Mouse (Mus musculus): ENCODE measurements around the gene Adam8. TPM values are rescaled to one million over a fixed set of nuclear protein-coding genes. Genes with fewer than 3 reads are reported as not detected.

The Adam8 gene
- total RNA-seq (2021): 1 to 10 TPM; 1.8 to 2.0 TPM
- long read RNA-seq, experiment 1, partial matches to known transcripts: 0 of 1 reads
- long read RNA-seq, experiment 1, other reads (novel, unspliced or antisense): 0 of 1 reads
- long read RNA-seq, experiment 2, partial matches to known transcripts: 1 of 1 reads
- long read RNA-seq, experiment 2, other reads (novel, unspliced or antisense): 0 of 1 reads

DNA sequence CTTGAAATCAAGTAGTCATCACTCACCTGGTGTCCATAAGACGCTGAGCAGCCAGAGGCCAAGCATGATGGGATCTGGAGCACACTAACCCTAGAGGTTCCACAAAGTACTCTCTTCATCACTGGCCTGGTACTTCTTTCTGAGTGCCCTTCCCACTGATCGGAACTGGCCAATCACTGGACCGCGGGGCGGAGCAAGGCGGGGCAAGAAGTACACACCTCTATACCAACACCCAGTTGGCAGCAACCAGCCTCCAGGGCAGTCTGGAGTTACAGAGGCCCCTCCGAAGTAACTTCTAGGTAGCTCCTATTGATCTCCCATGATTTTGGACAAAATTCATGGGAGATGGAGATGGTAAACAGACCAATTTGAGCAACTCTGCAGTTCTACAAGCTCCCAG, at the start of gene Adam8:
Adam8 (minus strand) TSS at position 157 of the 400 bp plus-strand sequence.
- no peak for DNase-seq (ENCODE audit: low spot score in 2 of 2)

DNA sequence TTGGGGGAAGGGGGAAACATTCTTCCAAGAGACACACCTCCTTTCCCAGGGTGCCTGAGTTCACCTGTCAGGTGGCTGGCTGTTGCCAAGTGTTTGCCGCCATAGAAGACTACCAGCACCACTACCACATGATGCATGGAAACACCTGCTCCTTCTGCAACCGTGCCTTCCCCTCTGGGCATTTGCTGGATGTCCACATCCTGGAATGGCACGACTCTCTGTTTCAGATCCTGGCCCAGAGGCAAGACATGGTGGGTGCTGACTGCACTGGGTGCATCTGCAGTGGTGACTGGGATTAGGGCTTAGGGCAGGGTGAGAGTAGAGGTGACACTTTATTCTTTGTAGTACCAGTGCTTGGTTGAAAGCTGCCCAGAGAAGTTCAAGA, 44.8 kb upstream of the Adam8 start:
- DNase-seq (ENCODE audit: low spot score in 2 of 2): no peak

DNA sequence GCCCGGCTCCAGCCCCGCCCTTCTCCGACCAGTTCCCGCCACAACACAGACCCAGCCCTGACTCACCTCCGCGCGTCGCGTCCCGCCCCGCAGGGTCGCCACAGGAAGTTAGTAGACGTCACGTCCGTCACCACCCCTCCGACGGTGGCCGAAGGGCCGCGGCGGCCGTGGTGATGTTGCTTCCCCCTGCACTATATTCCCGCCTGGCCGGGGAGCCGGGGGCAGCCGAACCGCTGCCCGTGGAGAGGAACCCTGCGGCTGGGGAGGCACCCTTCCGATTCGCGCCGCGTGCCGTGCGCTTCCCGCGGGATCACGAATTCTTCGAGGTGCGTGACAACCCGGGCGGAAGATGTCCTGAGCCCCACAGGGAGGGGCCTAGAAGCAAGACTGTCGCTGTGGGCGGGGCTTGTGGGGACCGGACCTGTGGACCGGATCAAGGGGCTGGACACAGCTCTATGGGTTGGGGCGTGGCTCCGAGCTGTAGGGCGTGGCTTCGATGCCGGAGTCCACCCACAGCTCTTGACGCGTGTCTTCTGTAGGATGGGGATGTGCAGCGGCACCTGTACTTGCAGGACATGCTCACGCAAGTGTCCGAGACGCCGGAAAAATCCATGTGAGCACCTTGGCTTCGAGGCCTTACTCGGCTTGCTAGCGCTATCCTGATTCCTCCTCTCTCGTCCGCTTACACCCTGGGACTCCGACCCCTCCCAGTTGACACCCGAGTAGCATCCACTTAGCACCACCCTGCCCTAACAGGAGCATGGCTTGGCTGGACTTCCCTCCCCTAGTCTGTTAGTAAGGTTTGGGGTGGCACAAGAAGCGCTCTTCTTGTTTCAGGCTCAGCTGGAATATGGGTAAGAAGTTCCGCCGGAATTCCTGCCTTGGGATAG, 44.2 kb upstream of the Adam8 start, which contains the start of the genes Zfp511 and Tubgcp2:
Zfp511 (plus strand) TSS at position 111 of the 890 bp plus-strand sequence.
Tubgcp2 (minus strand) TSS at position 389 of the 890 bp plus-strand sequence.
- DNase-seq (ENCODE audit: low spot score in 2 of 2): peak; percentile 85 to 95

- no peak for DNase-seq (ENCODE audit: low spot score in 2 of 2)
These were observed 43.1 kb upstream of the Adam8 start for GRCm38 (mm10) chr7:140035456-140035855.

GRCm38 (mm10) chr7:140033386-140033785, 41.0 kb upstream of the Adam8 start:
- DNase-seq (ENCODE audit: low spot score in 2 of 2): no peak

GRCm38 (mm10) chr7:140032366-140032765, 40.0 kb upstream of the Adam8 start:
- DNase-seq (ENCODE audit: low spot score in 2 of 2): no peak

- DNase-seq (ENCODE audit: low spot score in 2 of 2): no peak
These were observed 39.4 kb upstream of the Adam8 start for GRCm38 (mm10) chr7:140031771-140032170.

DNA sequence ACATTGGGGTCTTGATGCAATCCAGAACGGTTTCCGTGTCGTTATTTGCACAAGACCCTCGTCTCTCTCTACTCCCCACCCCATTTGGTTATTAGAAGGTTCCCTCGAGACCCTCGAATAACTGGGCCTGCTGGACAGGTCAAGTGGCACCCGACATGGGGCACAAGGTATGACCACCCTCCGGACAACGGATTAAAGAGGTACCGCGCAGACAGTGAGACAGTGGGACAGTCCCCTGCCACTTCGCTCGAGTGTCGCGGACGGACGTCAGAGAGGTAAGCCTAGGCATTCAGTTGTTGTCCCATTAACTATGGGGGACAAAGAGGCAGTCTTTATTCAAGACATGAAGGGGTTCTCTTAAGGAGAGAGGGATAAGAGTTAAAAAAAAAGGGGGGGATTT, 19.0 kb upstream of the Adam8 start:
- DNase-seq (ENCODE audit: low spot score in 2 of 2): no peak

DNA sequence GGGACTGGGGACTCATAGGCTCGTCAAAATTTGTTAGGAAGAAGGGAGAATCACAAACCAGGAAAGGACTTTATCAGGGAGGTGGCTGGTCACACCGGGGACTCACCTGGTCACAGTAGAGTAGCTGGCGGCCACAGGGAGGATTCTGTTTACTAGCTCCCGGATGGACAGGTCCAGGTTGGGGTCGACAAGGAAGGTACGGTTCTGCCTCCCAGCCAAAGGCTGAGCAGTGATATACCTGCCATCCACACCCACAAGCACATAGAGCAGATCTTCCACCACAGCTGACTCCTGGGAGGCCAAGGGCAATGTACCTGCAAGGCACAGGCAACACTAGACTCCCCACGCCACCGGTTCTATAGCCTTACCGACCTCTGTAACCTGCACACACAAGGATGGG, 15.4 kb upstream of the Adam8 start:
- DNase-seq (ENCODE audit: low spot score in 2 of 2): no peak

DNA sequence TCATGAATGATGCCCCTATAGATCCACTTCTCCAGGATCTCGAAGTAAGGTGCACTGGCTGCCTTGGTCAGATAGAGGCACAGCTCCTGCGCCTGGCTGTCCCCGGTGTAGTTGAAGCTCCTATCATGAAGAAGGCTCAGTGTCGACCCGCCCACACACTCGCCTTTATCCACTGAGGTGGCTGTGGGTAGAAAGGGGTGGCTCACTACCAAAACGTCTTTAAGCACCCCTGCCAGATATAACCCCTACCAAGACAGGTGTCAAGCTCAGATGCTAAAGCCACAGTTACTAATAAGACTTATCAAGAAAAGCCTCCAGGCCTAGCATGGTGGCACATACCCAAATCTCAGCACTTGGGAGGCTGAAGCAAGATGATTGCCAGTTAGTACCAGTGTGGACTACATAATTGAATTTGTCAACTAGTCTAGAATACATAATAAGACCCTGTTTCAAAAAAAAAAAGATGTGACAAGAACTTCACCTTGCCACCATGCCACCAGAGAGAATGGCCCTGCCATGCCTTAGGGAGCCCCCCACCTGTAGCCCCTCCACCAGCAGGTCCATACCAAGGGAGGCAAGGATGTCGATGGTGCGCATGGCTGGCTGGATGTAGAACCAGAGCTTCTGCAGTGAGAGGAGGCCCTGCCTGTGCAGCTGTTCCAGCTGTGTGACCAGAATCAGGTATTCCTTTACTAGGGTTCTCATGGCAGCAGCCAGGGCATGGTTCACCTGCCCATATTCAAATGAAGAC, 14.7 kb upstream of the Adam8 start:
- DNase-seq (ENCODE audit: low spot score in 2 of 2): no peak

DNA sequence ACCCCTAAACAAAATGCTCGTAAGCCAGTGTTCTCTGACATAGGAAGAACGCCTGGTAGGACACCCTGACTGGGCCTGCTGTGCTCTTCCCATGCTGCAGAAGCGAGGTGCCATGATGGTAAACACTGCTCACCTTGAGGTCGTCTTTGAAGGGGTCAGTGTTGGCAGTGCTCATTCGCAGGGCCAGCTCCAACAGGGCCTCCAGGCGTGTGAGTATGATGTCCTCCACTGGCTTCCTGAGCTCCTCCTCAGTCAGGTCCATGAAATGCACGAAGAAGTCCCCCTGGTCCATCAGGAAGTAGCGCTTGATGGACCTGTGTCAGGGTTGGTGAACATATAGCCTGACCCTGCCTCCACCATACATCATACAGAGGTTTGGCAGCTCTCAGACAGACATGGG, 12.3 kb upstream of the Adam8 start:
- DNase-seq (ENCODE audit: low spot score in 2 of 2): no peak

DNA sequence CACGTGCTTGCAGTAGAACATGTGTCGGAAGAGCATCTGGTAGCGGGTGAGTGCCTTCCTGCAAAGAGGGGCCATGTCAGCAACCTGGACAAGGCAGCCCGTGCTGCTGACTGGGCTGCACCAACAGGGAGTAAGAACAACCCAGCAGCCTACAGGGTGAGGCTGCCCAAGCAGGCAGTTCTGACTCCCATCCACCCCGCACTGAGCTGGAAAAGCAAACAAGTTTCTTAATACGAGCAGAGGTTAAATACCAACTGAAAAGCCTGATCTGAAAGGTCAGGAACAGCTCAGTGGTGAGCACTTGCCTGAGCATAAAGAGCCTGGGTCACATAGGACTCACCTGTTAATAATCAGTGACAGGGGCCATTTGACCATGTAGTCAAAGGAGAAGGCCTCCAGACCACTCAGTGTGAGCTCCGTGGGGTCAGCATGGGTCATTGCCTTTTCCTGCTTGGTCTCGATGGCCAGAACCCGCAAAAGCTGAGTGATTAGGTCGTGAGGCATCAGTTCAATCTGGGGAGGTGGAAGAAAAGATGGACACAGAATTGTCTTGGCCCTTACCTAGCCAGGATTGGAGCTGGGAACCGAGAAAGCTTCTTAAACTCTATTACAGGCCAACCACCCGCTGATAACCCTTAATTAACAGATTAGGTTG, 8.9 kb upstream of the Adam8 start:
- DNase-seq (ENCODE audit: low spot score in 2 of 2): no peak

DNA sequence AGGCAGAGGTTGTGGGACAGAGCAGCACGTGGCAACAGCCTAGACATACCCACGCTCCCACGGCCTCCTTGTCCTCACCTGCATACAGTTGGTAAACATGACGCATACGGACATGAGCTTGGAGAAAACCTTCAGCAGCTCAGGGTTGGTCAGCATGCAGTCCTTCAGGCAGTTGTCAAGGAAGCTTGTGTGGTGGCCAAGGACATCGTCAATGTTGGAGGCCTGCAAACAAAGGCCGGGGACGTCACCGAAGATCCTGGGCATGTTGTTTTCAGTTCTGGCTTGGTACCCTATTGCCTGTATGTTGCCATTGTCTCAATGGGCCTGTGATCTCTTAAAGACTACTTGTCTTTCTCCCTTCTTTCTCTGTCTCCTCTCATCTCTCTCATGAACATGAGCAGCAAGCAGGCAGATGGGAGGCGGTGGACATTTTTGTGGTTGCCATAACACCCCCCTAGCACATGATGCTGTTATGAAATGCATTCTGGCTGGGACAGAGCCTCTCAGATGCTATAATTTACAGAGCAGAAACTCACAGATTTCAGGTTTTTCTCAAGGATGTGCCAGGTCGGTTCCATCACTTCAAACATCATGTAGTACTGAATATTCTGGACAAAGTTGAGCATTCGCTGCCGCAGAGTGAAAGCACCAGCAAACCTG, 6.5 kb upstream of the Adam8 start:
- no peak for DNase-seq (ENCODE audit: low spot score in 2 of 2)

DNA sequence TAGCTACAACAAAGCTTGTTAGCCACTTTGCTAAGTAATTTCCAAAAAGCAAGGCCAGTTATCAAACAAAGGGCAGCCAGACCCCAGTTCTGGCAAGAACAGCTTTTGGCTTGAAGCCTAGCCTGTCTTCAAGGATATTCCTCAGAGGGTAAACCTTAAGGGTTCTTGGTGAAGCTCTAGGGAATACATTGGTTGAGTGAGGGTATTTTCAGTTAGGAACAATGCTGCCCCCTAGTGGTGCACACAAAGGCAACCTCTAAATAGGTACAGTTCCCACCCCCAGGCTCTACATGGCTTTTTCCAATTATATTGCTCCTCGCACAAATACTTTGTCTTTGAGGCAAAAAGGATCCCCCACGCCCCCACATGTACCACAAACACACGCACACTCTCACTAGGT, 2.3 kb upstream of the Adam8 start:
- DNase-seq (ENCODE audit: low spot score in 2 of 2): peak in 1 of 2 experiments; percentile 52

GRCm38 (mm10) chr7:139994202-139994601, 1.8 kb upstream of the Adam8 start:
- DNase-seq (ENCODE audit: low spot score in 2 of 2): no peak

GRCm38 (mm10) chr7:139993532-139993931, 1.2 kb upstream of the Adam8 start:
- no peak for DNase-seq (ENCODE audit: low spot score in 2 of 2)

GRCm38 (mm10) chr7:139990864-139991394, 1.4 kb downstream of the Adam8 start:
- DNase-seq (ENCODE audit: low spot score in 2 of 2): no peak

DNA sequence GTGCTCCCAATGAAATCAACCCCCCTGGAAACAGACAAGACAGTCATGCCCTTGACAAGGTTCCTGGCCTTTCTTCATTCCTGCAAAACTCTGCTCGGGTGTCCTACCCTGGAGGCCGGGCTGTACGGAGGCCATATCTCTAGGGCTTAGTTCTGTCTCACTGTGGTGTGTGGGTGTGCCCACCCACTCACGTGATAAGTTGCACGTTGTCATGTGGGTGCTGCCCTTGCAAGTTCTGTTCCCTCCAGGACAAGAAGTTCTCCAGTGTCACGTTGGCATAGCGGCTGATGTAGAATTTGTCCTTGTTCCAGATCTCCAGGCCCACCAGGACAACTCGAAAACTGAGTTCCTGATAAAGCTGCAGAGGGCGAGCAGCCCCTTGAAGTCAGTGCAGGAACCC, 4.1 kb downstream of the Adam8 start:
- no peak for DNase-seq (ENCODE audit: low spot score in 2 of 2)

- no peak for DNase-seq (ENCODE audit: low spot score in 2 of 2)
These were observed 7.9 kb downstream of the Adam8 start for GRCm38 (mm10) chr7:139984505-139984904.

DNA sequence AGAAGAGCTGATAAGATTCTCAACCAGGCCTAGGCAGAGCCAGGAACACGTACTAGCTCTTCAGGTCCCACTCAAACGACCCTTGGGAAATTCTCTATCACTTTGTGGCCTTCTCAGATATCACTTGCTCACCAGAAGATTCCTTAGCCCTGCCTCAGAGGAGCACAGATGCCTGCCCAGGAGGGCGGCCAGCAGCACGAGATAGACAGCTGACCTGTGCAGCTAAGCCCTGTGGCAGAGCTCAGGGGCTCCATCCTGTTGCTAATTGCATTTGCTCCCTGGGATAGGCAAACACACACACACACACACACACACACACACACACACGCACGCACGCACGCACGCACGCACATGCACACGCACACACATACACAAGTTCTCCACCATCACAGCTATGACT, 10.3 kb downstream of the Adam8 start:
- DNase-seq (ENCODE audit: low spot score in 2 of 2): no peak
